Mouse (Mus musculus): Measurements from ENCODE around the gene Rpain. TPM values are rescaled to one million over a fixed set of nuclear protein-coding genes. Genes with fewer than 3 reads are reported as not detected.

Gene Rpain
- total RNA-seq, 2 experiments from 2014 or later, result 24.9 to 31.5 TPM

DNA sequence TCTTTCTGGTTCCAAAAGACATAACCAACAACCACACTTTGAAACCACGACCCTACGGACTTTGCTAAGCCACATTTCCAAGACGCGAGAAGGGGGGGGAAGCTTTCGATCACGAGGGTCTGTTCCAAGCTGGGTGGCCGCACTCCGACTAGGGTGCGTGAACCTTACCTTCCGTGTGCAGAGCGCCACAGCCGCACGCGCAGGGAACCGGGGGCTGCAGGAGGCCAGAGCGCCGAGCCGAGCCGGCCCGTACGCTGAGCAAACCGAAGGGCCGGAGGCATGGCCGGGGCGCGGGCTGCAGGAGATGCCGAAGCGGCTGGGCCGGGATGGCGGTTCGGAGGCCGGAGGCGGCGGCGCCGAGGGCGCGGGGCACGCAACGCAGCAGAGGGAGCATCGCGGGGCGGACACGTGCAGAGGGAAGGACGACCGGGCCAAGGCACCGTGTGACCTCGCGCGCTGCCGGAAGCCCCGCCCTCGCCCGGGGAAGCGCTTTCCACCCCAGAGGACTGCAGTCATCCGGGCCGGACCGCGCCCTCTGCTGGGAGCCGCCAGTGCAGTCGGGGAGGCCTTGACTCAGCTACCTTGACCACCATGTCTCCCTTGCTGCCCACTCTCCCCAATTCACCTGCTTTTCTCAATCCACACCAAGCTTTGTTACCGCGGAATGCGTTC is 12.7 kb downstream of the Rpain start, which contains the start of gene C1qbp:
Gene C1qbp (minus strand): TSS at position 470 of the 672 bp plus-strand sequence.
- peak; percentile 99 for DNase-seq

DNA sequence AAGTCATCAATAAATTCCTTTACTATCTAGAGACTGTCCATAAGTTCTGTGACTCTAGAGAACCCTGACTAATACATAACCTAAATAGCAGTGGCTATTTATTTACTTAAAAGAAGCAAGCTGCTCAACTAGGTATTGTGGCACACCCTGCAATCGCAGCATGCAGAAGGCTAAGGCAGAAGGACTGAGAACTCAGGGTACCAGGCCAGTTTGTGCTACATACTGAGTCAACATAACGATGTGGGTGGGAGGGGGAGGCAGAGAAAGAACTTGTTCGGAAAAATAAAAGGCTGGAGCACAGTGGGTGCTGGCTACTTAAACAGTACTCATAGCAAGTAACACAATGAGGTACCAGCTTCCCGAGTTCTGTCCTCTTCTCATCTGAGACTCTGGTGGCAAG is 31.2 kb downstream of the Rpain start:
- DNase-seq, result no peak

GRCm38 (mm10) chr11:71003611-71004315 is 33.8 kb downstream of the Rpain start:
- no peak for DNase-seq

DNA sequence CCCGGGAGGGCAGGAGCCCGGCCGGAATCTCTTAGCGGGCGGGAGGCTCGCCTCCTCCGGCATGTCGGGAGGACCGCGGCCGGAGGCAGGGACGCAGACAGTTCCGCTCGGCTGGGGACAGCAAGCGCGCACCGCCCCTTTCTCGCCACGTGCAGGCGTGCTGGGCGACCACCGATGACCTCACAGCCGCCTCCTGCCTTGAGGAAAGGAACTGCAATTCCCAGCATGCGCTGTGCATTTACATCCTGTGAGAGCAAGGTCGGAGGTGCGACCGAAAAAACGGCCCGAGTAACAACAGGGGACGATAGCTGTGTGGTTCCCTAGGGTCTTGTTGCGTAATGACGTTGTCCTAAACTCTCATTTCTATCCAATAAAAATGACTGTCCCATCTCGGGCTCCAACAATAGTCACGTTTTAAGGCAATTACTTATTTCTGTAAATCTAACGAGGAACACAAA is 34.3 kb downstream of the Rpain start, which contains the start of gene Dhx33:
Gene Dhx33 (minus strand): TSS at position 122 of the 458 bp plus-strand sequence.
- peak; percentile 98 for DNase-seq

GRCm38 (mm10) chr11:71005046-71005445 is 35.0 kb downstream of the Rpain start:
- DNase-seq, result no peak

- peak; percentile 19 for DNase-seq
These were observed 37.0 kb downstream of the Rpain start for GRCm38 (mm10) chr11:71007026-71007425.

GRCm38 (mm10) chr11:71007831-71008230 is 37.8 kb downstream of the Rpain start:
- no peak for DNase-seq

DNA sequence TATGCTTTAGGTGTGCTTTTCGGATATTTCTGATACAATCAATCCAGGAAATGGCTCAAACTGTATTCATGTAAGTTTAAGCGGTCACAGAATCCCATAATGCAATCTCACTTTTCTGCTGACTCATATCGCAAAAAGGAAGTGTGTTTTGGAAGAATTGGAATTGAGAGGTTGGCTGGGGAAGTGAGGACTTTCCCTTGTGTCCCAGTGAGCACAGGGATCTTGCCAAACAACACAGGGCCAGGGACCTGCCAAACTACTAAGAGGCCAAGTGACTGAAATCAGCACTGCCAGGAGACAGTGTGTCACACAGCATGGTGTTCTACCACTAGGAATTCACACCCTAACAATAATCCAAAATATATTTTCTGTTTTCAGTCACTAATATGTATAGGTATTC is 38.3 kb downstream of the Rpain start:
- DNase-seq, result peak; percentile 57

- DNase-seq, result no peak
These were observed 42.7 kb downstream of the Rpain start for GRCm38 (mm10) chr11:71012743-71013142.

GRCm38 (mm10) chr11:71017051-71017450 is 47.0 kb downstream of the Rpain start:
- no peak for DNase-seq

DNA sequence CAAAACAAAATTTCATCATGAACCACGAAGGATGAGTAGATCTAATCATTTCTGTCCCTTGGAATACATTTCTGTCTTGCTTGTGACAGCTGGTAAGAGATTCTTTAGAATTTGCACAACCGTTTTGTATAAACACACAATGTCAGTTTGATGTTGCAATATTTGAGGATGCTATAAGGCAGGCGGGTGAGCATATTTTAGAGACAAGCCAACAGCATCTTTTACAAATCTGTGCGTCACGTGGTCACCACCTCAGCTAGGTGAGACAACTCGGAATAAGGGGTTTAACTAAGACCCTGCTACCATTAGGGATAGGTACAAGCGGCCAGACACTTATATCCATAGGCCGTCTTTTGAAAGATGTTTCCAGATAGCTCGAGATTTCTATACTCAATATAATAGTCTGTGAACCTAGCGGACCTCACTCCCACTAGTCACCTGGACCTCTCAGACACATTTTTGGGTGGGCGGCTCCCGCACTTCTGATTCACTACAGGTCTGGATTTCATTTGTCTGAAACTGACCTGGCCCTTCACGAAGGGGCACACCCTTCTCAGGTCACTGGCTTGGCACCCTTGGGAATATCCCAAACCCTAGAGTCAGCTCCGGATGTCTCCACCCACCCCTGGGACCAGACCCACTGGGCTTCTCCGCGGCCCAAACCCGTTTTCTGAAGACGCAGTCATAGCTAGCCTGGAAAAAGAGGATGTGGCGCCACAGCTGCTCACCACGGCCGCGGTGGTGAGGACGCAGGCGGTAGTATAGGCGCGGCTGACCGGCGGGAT is 48.6 kb downstream of the Rpain start:
- no peak for DNase-seq

DNA sequence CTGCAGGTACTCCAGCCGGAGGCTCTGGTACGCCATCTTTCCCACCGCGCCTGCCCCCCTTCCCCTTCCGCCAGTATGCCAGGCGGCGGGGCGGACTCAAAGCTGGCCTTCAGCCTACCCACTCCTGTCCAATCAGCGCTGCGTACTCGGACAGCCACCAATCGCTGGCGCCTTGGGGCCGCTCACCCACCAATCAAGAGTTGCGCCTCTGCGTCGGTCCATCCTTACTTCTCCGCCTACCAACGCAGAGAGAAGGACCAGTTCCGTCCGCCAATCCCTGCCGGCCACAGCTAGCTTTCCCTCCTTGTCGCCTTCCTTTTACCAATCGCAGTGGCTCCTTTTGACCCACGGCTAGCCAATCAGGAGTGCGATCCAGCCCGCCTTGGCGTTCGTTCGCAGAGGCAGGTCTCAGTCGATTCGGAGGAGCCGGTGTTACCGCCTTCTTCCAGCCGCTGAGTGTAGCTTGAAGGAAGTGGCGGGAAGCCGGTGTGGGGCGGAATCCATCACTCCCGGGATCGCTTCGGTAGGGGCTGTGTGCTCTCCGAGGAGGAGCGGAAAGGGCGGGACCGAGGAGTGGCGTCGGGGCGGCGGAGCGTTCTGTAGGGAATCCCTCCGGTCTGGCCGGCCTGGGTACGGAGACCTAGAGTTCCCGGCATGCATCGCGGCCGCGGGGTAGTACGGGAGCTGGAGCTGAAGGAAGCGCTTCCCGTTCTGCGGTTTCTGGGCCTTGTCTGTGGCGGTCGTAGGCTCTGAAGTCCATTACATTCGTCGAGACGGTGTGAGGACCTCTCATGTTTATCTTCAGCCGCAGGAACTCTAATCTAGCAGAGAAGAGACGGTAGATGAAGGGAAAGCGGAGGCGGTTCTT is 49.4 kb downstream of the Rpain start, which contains the start of the genes Mis12 and Derl2:
Gene Mis12 (plus strand): TSS at position 411 of the 868 bp plus-strand sequence.
Gene Derl2 (minus strand): TSS at position 641 of the 868 bp plus-strand sequence.
- DNase-seq, result peak; percentile 98

Other genes starting within 250 kb of the Rpain start
- 10 to 100 TPM in 1 of 2 experiments, 1 to 10 TPM in 1; 6.7 to 10.3 TPM for gene Zfp3, start 206.0 kb upstream of the Rpain start, total RNA-seq (2021)
- under 1 TPM; 0.27 to 0.57 TPM for gene Scimp, start 157.6 kb upstream of the Rpain start, total RNA-seq (2021)
- gene Rabep1, start 125.4 kb upstream of the Rpain start, total RNA-seq (2021), result 10 to 100 TPM; 73.1 to 75.0 TPM
- gene Nup88, start 240 bp upstream of the Rpain start, total RNA-seq (2021), result 10 to 100 TPM; 54.0 to 68.3 TPM
- gene C1qbp, start 12.8 kb downstream of the Rpain start, total RNA-seq (2021), result 100 to 1,000 TPM; 254 to 262 TPM
- gene Dhx33, start 34.2 kb downstream of the Rpain start, total RNA-seq (2021), result 10 to 100 TPM; 25.2 to 25.6 TPM
- gene Mis12, start 49.4 kb downstream of the Rpain start, total RNA-seq (2021), result 10 to 100 TPM; 17.6 TPM
- gene Derl2, start 49.6 kb downstream of the Rpain start, total RNA-seq (2021), result 10 to 100 TPM; 42.5 to 54.5 TPM
- gene 6330403K07Rik, start 63.3 kb downstream of the Rpain start, total RNA-seq (2021), result 10 to 100 TPM in 1 of 2 experiments, 1 to 10 TPM in 1; 9.7 to 19.9 TPM
- gene Nlrp1a, start 174.5 kb downstream of the Rpain start, total RNA-seq (2021), result 1 to 10 TPM; 1.6 TPM